Mouse (Mus musculus): ENCODE data around the gene Ednrb. TPM values are rescaled to one million over a fixed set of nuclear protein-coding genes. Genes with fewer than 3 reads are reported as not detected.

Gene Ednrb
- total RNA-seq, 2 experiments from 2014 or later = 38.9 to 47.4 TPM

DNA sequence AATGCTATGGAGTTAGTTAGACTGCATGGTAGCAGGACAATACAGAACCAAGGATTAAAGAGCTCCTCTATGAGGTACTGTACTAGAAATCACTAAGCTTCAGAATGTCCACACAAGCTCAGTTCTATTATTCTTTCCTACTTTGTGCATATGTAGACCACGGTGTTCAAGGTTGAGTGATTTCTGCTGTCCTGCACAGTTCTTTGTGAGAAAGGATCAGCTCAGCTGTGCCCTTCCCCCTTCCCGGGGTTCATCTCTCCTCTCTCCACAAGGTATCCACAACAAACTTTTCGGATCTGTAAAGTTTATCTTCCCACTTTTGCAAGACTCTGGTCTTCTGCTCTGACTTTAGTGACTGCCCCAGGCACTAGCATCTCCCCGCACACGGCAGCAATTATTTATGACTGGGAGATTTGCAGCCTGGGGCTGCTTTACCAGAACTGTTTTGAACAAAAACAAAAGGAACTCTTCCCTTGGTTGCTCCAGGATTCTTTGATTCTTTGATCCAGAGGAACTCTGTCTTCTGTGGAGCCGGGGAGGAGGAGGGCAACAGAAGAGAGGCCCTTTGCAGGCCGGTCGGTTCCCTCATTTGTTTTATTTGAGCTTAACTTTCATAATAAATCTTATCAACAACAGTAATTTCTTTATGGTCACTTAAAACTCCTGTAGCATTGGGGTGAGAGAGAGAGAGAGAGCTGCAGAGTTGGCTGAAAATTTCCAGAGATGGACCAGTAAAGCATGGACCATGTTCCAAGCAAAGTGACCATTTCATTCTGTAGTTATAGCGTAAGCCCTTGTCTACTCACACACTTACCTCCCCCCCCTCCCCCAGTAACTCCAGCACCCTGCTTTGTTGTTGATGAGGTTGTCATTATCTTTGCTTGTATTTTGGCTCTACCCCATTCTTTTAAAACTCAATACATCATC, 74.6 kb downstream of the Ednrb start:
- no peak for DNase-seq (ENCODE audit: extremely low spot score in 1 of 2, low spot score in 1 of 2)

DNA sequence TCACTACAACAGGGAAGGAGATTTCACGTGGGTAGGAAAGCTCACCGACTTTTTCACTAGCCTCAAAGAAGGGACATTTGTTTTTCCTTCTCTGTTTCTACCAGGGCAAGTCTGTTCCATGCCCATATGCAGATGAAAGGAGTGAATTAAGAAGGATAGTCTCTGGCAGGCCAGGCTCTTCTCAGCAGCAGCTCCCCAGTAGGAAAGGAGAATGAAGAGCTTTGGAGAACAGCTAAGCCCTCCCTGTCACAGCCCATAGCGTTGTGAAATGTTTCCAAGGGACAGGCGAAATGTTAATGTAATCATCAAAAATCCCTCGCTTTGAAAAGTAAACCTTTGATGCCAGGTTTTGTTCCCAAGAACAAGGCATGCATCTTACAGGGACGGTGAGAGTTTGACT, 76.7 kb downstream of the Ednrb start:
- DNase-seq (ENCODE audit: extremely low spot score in 1 of 2, low spot score in 1 of 2) = no peak

Other genes with a start within 250 kb of the Ednrb start
- 10 to 100 TPM; 58.9 to 66.6 TPM for gene Slain1, start 194.2 kb downstream of the Ednrb start, total RNA-seq (2021)

Measured in layer of hippocampus, postnatal 25 days (tissue).